ENCODE assay signal across 9 mouse cellular contexts in the genomic region with DNA sequence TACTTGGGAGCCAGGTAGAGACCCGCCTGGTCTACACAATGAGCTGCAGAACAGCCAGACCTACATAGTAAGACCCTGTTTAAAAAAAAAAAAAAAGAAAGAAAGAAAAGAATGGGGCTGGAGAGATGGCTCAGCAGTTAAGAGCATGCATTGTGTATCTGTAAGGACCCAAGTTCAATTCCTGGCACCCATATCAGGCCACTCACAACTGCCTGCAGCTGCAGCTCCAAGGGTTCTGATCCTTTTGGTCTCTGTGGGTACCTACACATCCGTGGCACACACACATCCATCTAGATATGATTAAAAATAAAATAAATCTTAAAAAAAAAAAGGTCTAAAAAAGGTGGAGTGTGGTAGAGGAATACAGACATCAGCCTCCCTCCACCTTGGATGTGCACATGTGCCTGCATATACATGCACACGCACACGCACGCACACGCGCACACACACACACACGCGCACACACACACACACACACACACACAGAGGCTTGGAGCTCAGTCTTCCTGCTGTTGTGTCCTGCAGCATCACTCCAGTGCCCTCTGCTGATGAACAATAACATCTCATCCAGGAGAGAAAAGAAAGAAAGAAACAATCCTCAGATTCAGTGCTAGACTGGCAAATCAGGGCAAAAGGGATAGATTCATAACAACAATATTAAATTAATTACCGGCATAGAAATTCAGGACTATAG. TPM values are rescaled to one million over a fixed set of nuclear protein-coding genes. Genes with fewer than 3 reads are reported as not detected.
DNase-seq lines count a peak whose midpoint lies in the region; TF ChIP-seq lines count a peak whose summit lies in the region.
"Had no signal": no experiment of that assay in that cellular context is flagged by ENCODE, and none has a peak within 500 bp of the region (broad histone marks: within the 10 kb centered on the region; RNA-seq: fewer than 3 reads in every experiment).

No protein-coding gene starts in this region.

- no peaks in the 10 kb centered on the region for H3K27me3 ChIP-seq in cerebellum, adult 2 months (ENCODE audit: control insufficient read depth, insufficient read depth, low read length)

- no peak for DNase-seq in cerebellum, adult 2 months
- DNase-seq in cerebellum, adult 8-10 months: no peak
- peak; percentile 13 for DNase-seq in kidney, postnatal 10 days
- DNase-seq in kidney, postnatal 14 days: no peak
- peak; percentile 38 for DNase-seq in thymus, postnatal 14 days
- no peak for DNase-seq in thymus, adult 18-20 months
- no peak for DNase-seq in testis, postnatal 10 days (ENCODE audit: low spot score)
- no peak for DNase-seq in heart, adult 18-20 months

- TF ChIP-seq POLR2A in cerebellum, adult 2 months (IDR thresholded peaks at IDR 0.05; ENCODE audit: borderline replicate concordance, insufficient read depth, low read length): no peak

- WGBS in cerebellum, adult 2 months: 78% methylated on average over 10 of the region's 10 CpGs

- H3K27ac ChIP-seq in cerebellum, adult 2 months (ENCODE audit: insufficient read depth, low read length): no peak overlapping the region

- no peak overlapping the region for H3K4me3 ChIP-seq in cerebellum, adult 2 months (replicated peaks; ENCODE audit: insufficient read depth, low read depth, low read length)
- H3K4me3 ChIP-seq: megakaryocyte, embryonic 14.5 days had no signal

- 0 out of 2 replicates have a peak, but pooled peaks cover 2% of the 10 kb centered on the region for H3K4me1 ChIP-seq in cerebellum, adult 2 months (ENCODE audit: control insufficient read depth, insufficient read depth, low read length)

- peak; percentile 57; the same call in 1 of the 2 replicates for TF ChIP-seq CTCF in cerebellum, adult 2 months (IDR thresholded peaks at IDR 0.05; ENCODE audit: borderline replicate concordance, insufficient read depth, low read depth, low read length)

RNA-seq across cellular contexts. Expression of a gene that starts 10.2 kb away (rescaled TPM):
- polyA plus RNA-seq in cerebellum, adult 2 months (2012; rRNA removed): 1.8 and 2.1 TPM in 2 replicates
- total RNA-seq in heart, adult 18-20 months (2021): 1 to 10 TPM in 1 of 2 experiments, under 1 TPM in 1; 0.52 to 1.2 TPM

RNA-seq across cellular contexts. Expression of a gene that starts 28.9 kb away (rescaled TPM):
- 191 and 200 TPM in 2 replicates for polyA plus RNA-seq in cerebellum, adult 2 months (2012; rRNA removed)
- total RNA-seq in heart, adult 18-20 months (2021): 10 to 100 TPM; 17.5 to 21.6 TPM

Comparison
In these comparisons a context has a peak if more than half of its experiments do, and no peak if none do; other contexts are left out.
1. DNase-seq: peak in kidney, postnatal 10 days (single experiment) and thymus, postnatal 14 days (single experiment); none in cerebellum, adult 2 months (0 of 2), cerebellum, adult 8-10 months (single experiment), kidney, postnatal 14 days (single experiment), thymus, adult 18-20 months (0 of 2), testis, postnatal 10 days (single experiment) and heart, adult 18-20 months (0 of 2).